Mouse (Mus musculus) liver, adult 2 months (tissue): Measurements from ENCODE around the gene Cfdp1.

Experiments used
- CTCF ChIP-seq: fragments of 200-500 bp; IDR thresholded peaks from 2 replicates; pipeline ENCODE4 v1.5.1; 2011; ENCODE audit warnings: low read depth, low read length, control low read depth
- POLR2A ChIP-seq: fragments of 200-500 bp; IDR thresholded peaks from 2 replicates; pipeline ENCODE4 v1.6.1; 2011; ENCODE audit warnings: low read length, control low read depth; ENCODE audit not compliant: insufficient read depth; ENCODE audit errors: extremely low read depth

GRCm38 (mm10) chr8:111820691-111821090 lies 33.4 kb downstream of the Cfdp1 start:
- TF ChIP-seq CTCF (no peak), POLR2A (no peak)
